In genomic region chr15:59721420-59721819, GRCm38 (mm10) we compare ENCODE assay signal across 16 mouse cellular contexts.
DNase-seq lines count a peak whose midpoint lies in the region; ATAC-seq and TF ChIP-seq lines count a peak whose summit lies in the region.
"Had no signal": no experiment of that assay in that cellular context is flagged by ENCODE, and none has a peak within 500 bp of the region (broad histone marks: within the 10 kb centered on the region; RNA-seq: fewer than 3 reads in every experiment).

No protein-coding gene starts in this region.

- no peaks in the 10 kb centered on the region for H3K27me3 ChIP-seq in thymus, adult 2 months (ENCODE audit: control insufficient read depth, insufficient read depth, low read length)
- H3K27me3 ChIP-seq: embryonic facial prominence, embryonic 13.5 days; liver, embryonic 13.5 days had no signal

- peak; percentile 60 for DNase-seq in layer of hippocampus, adult 9-11 months
- DNase-seq in layer of hippocampus, postnatal 10 days (ENCODE audit: low spot score in 2 of 2), result no peak
- peak; percentile 59 for DNase-seq in 416B (ENCODE audit: low read depth)
- DNase-seq in thymus, adult 2 months, result no peak
- DNase-seq in adrenal gland, postnatal 4 days (ENCODE audit: low spot score in 2 of 2), result no peak
- DNase-seq: cerebellum, adult 11-12 months; kidney, postnatal 10 days; liver, embryonic 13.5 days; midbrain, embryonic 14.5 days; thymus, postnatal 25 days had no signal

- ATAC-seq in megakaryocyte, adult 5-6 weeks (ENCODE audit: poor library complexity, severe bottlenecking), result peak; percentile 72
- ATAC-seq: forebrain, embryonic 16.5 days; intestine, embryonic 16.5 days had no signal

- peak overlapping the region; percentile 74 for H3K27ac ChIP-seq in bone marrow macrophage, adult 2 months (ENCODE audit: insufficient read depth, low read depth, low read length)
- no peak overlapping the region for H3K27ac ChIP-seq in thymus, adult 2 months (ENCODE audit: control insufficient read depth, insufficient read depth, low read length)
- H3K27ac ChIP-seq: embryonic facial prominence, embryonic 13.5 days; hindbrain, embryonic 14.5 days; liver, embryonic 13.5 days had no signal

- 63% methylated on average over 4 of the region's 4 CpGs for WGBS in thymus, adult 2 months

- H3K4me3 ChIP-seq in bone marrow macrophage, adult 2 months (ENCODE audit: insufficient read depth, low read length), result no peak overlapping the region
- no peak overlapping the region for H3K4me3 ChIP-seq in thymus, adult 2 months (ENCODE audit: control insufficient read depth, insufficient read depth, low read length)
- H3K4me3 ChIP-seq: embryonic facial prominence, embryonic 13.5 days; liver, embryonic 13.5 days had no signal

- no peak for TF ChIP-seq CTCF in bone marrow macrophage, adult 2 months (IDR thresholded peaks at IDR 0.05; ENCODE audit: low read depth, low read length)
- TF ChIP-seq CTCF in thymus, adult 2 months (IDR thresholded peaks at IDR 0.05; ENCODE audit: borderline replicate concordance, control insufficient read depth, extremely low read depth, insufficient read depth, low read length, poor library complexity), result no peak

- H3K4me1 ChIP-seq in bone marrow macrophage, adult 2 months (ENCODE audit: control insufficient read depth, insufficient read depth, low read length), result peaks cover 64% of the 10 kb centered on the region
- H3K4me1 ChIP-seq in thymus, adult 2 months (replicated peaks; ENCODE audit: control insufficient read depth, insufficient read depth, low read length), result peaks cover 17% of the 10 kb centered on the region
- H3K4me1 ChIP-seq: embryonic facial prominence, embryonic 13.5 days had no signal

- no peaks in the 10 kb centered on the region for H3K36me3 ChIP-seq in thymus, adult 2 months (ENCODE audit: control insufficient read depth, insufficient read depth, low read length)
- H3K36me3 ChIP-seq: embryonic facial prominence, embryonic 13.5 days; liver, embryonic 13.5 days had no signal

- no peak for TF ChIP-seq POLR2A in bone marrow macrophage, adult 2 months (IDR thresholded peaks at IDR 0.05; ENCODE audit: borderline replicate concordance, low read depth, low read length)
- no peak for TF ChIP-seq POLR2A in thymus, adult 2 months (IDR thresholded peaks at IDR 0.05; ENCODE audit: control insufficient read depth, extremely low read depth, insufficient read depth, low read length, poor library complexity)

Comparison
In these comparisons a context has a peak if more than half of its experiments do, and no peak if none do; other contexts are left out.
1. DNase-seq: peak in layer of hippocampus, adult 9-11 months (single experiment) and 416B (single experiment); none in layer of hippocampus, postnatal 10 days (0 of 2), thymus, adult 2 months (single experiment) and adrenal gland, postnatal 4 days (0 of 2).